Mouse (Mus musculus): ENCODE measurements around the gene Hsd17b3. TPM values are rescaled to one million over a fixed set of nuclear protein-coding genes. Genes with fewer than 3 reads are reported as not detected.
"Not testable (repeated sequence)": the region's sequence is repeated elsewhere in the genome, so short reads cannot be mapped to it uniquely, and the experiment has no call there.

The Hsd17b3 gene
- total RNA-seq, 2 experiments from 2014 or later: not detected

DNA sequence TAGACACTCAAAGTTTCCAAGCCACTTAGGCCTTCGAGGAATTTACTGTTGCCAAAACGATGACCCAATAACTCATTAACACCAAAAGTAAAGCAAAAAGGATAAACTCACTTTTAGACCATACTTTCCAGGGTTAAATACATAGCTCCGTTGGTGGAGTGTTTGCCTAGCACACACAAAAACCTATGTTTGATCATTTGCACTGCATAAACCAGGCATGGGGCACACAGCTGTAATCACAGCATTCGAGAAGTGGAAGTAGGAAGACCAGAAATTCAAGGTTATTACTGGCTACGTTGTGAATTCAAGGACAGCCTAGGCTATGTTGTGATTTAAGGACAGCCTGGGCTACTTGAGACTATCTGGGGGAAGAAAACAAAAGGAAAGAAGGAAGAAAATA, 1.2 kb upstream of the Hsd17b3 start:
- no peak for DNase-seq (ENCODE audit: low spot score in 2 of 2)
- intact Hi-C loops (cut with DNase I): no loop called here

- intact Hi-C loops (cut with DNase I): loop anchor here (5.0 kb wide), 1 partner anchor 51 kb away; no protein-coding TSS in a partner anchor
- no peak for DNase-seq (ENCODE audit: low spot score in 2 of 2)
These were observed 973 bp downstream of the Hsd17b3 start for GRCm38 (mm10) chr13:64088057-64088456.

GRCm38 (mm10) chr13:64086036-64086435, 3.0 kb downstream of the Hsd17b3 start:
- intact Hi-C loops (cut with DNase I): loop anchor here (5.0 kb wide), 1 partner anchor 49 kb away; no protein-coding TSS in a partner anchor
- DNase-seq (ENCODE audit: low spot score in 2 of 2): no peak

DNA sequence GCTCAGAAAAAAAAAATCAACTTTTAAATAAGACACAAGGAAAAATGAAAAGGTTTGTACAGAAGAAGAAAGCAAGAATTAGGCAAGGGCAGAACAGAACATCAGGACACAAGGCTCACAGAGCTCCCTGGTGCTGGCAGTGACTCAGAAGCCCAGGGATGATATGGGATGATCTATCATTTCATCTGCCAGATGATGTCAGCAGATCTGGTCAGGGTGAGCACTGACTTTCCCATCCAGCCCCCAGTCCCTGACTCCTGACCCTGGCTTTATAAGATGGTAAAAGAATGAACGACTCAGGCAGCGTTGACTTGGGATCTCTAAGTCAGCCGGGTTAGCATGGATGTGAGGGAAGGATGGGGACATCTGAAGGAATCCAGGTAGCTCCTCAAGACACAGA, 5.7 kb downstream of the Hsd17b3 start:
- no peak for DNase-seq (ENCODE audit: low spot score in 2 of 2)
- intact Hi-C loops (cut with DNase I): no loop called here

DNA sequence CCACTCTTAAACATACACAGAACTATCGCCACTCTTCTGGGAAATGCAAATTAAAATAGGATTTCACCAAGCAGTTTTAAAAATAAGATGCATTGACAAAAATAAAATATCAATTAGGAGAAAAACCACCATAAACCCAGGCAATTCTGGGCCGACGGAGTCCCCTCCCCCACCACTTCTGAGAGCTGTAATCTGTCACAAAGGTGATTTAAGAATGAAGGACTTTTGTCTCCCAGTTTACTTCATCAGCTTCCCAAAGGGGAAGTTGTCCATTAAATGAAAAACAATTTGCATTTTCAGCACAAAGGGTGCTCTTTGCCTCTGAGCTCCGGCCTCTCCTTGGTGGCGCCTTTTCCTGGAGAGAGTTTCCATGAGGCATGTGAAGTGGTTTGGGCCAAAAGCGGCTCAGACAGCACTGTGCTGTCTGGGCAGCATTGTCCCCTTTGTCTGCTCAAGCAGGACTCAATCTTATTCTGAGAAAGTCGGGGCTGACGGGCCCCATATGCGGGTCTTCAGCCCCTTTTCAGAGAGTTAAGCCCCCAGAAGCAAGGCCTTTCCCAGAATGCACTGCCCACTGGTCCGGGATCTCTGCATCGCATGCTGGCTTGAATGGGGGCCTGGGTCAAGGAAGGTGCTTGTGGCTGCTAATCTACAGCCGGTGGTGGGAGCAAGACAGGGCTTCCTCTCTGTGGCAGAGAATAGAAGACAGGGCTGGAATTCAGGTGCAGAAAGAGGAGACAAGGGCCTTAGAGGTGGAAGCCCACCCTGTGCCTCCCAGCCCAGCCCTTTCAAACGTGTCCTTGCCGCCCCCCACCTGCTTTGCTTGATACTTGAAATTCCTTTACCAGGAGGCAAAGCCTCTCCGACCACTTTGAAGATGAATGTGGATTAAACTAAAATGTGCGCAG, 7.8 kb downstream of the Hsd17b3 start:
- intact Hi-C loops (cut with DNase I): no loop called here
- DNase-seq (ENCODE audit: low spot score in 2 of 2): no peak

GRCm38 (mm10) chr13:64077591-64077990, 11.4 kb downstream of the Hsd17b3 start:
- intact Hi-C loops (cut with DNase I): no loop called here

GRCm38 (mm10) chr13:64076074-64076473, 13.0 kb downstream of the Hsd17b3 start:
- no peak for DNase-seq (ENCODE audit: low spot score in 2 of 2)
- intact Hi-C loops (cut with DNase I): no loop called here

More at GRCm38 (mm10) chr13:64077591-64077990, 11.4 kb downstream of the Hsd17b3 start:
- DNase-seq (ENCODE audit: low spot score in 2 of 2): no peak

GRCm38 (mm10) chr13:64066653-64067052, 22.4 kb downstream of the Hsd17b3 start:
- DNase-seq (ENCODE audit: low spot score in 2 of 2): no peak
- intact Hi-C loops (cut with DNase I): no loop called here

DNA sequence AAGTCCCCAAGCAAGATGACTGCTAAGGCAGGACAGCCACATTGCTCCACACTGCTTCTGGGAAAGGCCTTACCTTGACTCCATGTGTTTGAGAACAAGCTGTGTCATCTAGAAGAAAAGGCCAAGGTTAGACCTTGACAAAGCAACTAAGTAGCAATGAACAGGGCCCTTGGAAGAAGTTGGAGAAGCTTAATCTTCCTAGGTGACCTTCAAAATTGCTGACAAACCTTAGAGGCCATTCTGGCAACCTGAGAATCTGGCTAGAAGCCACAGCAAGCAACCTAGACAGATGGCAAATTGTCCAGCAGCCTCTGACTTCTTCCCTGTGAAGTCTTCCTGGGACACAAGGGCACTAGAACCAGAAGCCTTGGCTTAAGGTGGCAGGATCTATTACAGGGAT, 24.8 kb downstream of the Hsd17b3 start:
- no peak for DNase-seq (ENCODE audit: low spot score in 2 of 2)
- intact Hi-C loops (cut with DNase I): no loop called here

- DNase-seq (ENCODE audit: low spot score in 2 of 2): no peak
- intact Hi-C loops (cut with DNase I): no loop called here
These were observed 28.0 kb downstream of the Hsd17b3 start for GRCm38 (mm10) chr13:64060935-64061506.

GRCm38 (mm10) chr13:64053959-64054358, 35.1 kb downstream of the Hsd17b3 start:
- intact Hi-C loops (cut with DNase I): no loop called here
- DNase-seq (ENCODE audit: low spot score in 2 of 2): no peak

DNA sequence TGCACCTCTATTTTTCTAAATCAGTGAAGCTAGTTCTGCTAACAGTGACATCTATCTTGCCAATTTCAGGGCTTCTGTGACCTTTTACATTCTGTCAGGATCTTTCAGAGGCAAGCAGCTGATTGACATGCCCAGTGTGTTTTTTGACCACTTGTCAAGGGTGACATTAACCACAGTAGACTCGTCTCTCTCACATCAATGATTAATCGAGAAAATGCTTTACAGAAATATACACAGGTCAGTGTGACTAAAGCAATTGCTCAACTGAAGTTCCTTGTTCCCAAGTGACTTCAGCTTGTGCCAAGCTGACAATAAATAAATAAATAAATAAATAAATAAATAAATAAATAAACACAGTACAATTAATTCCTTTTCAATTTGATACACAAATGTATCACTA, 36.7 kb downstream of the Hsd17b3 start:
- DNase-seq (ENCODE audit: low spot score in 2 of 2); intact Hi-C loops (cut with DNase I): not testable (repeated sequence)

DNA sequence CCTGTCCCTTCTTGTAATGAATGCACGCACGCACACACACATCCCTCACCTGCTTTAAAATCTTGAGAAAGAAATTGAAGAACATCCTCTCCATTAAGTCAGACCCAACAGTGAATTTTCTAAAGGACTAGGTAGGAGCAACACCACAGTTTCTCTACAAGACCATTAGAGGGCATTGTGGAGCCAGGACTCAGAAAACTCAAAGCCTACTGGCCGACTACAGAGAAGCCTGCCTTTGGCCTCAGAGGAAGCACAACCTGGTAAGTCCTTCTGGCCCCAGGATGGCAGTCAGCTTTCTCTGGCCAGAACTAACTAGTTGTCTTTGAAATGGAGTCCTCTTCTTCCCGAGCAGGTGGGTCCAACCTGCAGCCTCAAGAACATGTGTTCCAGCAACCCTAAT, 38.1 kb downstream of the Hsd17b3 start:
- no peak for DNase-seq (ENCODE audit: low spot score in 2 of 2)

DNA sequence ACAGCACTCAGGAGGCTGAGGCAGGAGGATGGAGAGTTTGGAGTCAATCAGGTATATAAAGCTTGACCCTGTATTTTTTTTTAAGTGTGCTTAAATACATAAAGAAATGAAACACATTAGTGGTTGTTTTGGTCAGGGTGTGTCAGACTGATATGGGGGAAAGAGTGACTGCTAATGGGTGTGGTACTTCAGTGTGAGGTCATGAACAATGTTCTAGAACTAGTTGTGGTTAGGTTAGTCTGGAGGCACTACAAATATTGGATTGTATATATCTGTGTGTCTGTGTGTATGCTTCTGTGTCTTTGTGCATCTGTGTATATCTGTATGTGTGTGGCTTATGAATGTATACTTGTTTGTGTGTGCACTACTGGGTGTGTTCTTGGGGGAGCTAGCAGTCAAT, 39.5 kb downstream of the Hsd17b3 start:
- intact Hi-C loops (cut with DNase I): no loop called here
- DNase-seq (ENCODE audit: low spot score in 2 of 2): no peak

More for the DNA sequence above, 38.1 kb downstream of the Hsd17b3 start:
- intact Hi-C loops (cut with DNase I): no loop called here

DNA sequence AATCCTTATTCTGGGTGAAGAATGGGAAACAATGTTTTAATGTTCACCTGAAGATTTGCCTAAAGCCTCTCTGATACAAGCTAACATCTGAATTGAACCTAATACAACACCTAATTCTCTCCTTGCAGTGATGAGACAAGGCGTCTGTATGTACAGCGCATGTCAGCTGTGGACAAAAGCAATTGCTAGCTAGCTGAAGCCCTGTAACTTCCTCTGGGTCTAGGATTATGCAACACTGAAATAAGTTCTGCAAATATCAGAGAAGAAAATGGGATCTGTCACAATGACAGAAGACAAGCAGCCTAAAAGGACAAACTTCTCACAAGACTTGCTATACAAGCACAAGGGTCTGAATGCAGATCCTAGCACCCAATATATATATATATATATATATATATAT, 40.6 kb downstream of the Hsd17b3 start:
- intact Hi-C loops (cut with DNase I): no loop called here
- DNase-seq (ENCODE audit: low spot score in 2 of 2): no peak

GRCm38 (mm10) chr13:64039976-64040375, 49.1 kb downstream of the Hsd17b3 start:
- DNase-seq (ENCODE audit: low spot score in 2 of 2): no peak
- intact Hi-C loops (cut with DNase I): loop anchor here (5.0 to 10.0 kb wide), 3 partner anchors 47 to 675 kb away; partner anchors contain the start of gene Hsd17b3

DNA sequence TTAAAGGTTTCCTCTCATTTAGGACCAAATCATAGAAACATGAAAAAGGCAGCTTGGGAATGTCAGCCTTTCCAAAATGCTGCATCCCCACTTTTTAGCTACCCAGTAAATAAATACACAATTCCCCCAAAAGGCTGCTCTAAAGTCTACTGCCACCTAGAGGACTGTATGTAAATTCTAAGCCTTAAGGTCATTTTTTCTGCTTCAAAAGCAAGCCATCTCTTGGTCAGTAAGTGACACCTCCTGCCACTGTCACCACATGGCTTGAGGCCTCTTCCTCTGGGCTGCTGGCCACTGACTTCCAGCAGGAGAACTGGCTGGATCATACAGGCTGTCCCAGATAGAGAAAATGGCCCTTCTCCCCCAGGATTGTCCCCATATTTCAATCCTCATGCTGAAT, 50.9 kb downstream of the Hsd17b3 start:
- DNase-seq (ENCODE audit: low spot score in 2 of 2): no peak
- intact Hi-C loops (cut with DNase I): loop anchor here (5.0 to 10.0 kb wide), 3 partner anchors 49 to 673 kb away; partner anchors contain the start of gene Hsd17b3

- peak; percentile 49 to 78 for DNase-seq (ENCODE audit: low spot score in 2 of 2)
- intact Hi-C loops (cut with DNase I): loop anchor here (2.0 to 10.0 kb wide), 4 partner anchors 30 to 672 kb away; partner anchors contain the start of gene Hsd17b3
These were observed 52.7 kb downstream of the Hsd17b3 start for GRCm38 (mm10) chr13:64036079-64037011.

- intact Hi-C loops (cut with DNase I): loop anchor here (5.0 to 10.0 kb wide), 3 partner anchors 52 to 670 kb away; partner anchors contain the start of gene Hsd17b3
- no peak for DNase-seq (ENCODE audit: low spot score in 2 of 2)
These were observed 54.0 kb downstream of the Hsd17b3 start for GRCm38 (mm10) chr13:64035036-64035435.
